Mouse (Mus musculus): ENCODE results near the gene Dpagt1.
A peak's percentile ranks its signal among the peaks of the same experiment; 100 is the strongest.
"Not testable (repeated sequence)": the region's sequence is repeated elsewhere in the genome, so short reads cannot be mapped to it uniquely, and the experiment has no call there.

Dpagt1 gene

GRCm38 (mm10) chr9:44337436-44338169 is 11.8 kb downstream of the Dpagt1 start:
- no peak for DNase-seq (ENCODE audit: low read depth, low spot score)

GRCm38 (mm10) chr9:44338574-44338973 is 12.8 kb downstream of the Dpagt1 start:
- DNase-seq (ENCODE audit: low read depth, low spot score): no peak

- DNase-seq (ENCODE audit: low read depth, low spot score): no peak
Observed at GRCm38 (mm10) chr9:44341487-44341886, 15.7 kb downstream of the Dpagt1 start.

- no peak for DNase-seq (ENCODE audit: low read depth, low spot score)
Observed at GRCm38 (mm10) chr9:44342173-44342572, 16.4 kb downstream of the Dpagt1 start.

- DNase-seq (ENCODE audit: low read depth, low spot score): no peak
Observed at GRCm38 (mm10) chr9:44342605-44343004, 16.8 kb downstream of the Dpagt1 start.

GRCm38 (mm10) chr9:44343290-44343689 is 17.5 kb downstream of the Dpagt1 start:
- DNase-seq (ENCODE audit: low read depth, low spot score): no peak

- DNase-seq (ENCODE audit: low read depth, low spot score): peak; percentile 93
Observed at GRCm38 (mm10) chr9:44343781-44344421, 18.1 kb downstream of the Dpagt1 start, which contains the start of gene Hmbs. Gene Hmbs, minus strand, starts transcription at chr9:44344228.

- no peak for DNase-seq (ENCODE audit: low read depth, low spot score)
Observed at GRCm38 (mm10) chr9:44345570-44346433, 20.0 kb downstream of the Dpagt1 start.

- DNase-seq (ENCODE audit: low read depth, low spot score): no peak
Observed at GRCm38 (mm10) chr9:44347166-44347565, 21.3 kb downstream of the Dpagt1 start.

- no peak for DNase-seq (ENCODE audit: low read depth, low spot score)
Observed at GRCm38 (mm10) chr9:44347621-44348020, 21.8 kb downstream of the Dpagt1 start.

GRCm38 (mm10) chr9:44348546-44348945 is 22.7 kb downstream of the Dpagt1 start:
- DNase-seq (ENCODE audit: low read depth, low spot score): no peak

GRCm38 (mm10) chr9:44351396-44351795 is 25.6 kb downstream of the Dpagt1 start:
- no peak for DNase-seq (ENCODE audit: low read depth, low spot score)

GRCm38 (mm10) chr9:44352337-44352736 is 26.5 kb downstream of the Dpagt1 start:
- no peak for DNase-seq (ENCODE audit: low read depth, low spot score)

GRCm38 (mm10) chr9:44353142-44353541 is 27.3 kb downstream of the Dpagt1 start:
- no peak for DNase-seq (ENCODE audit: low read depth, low spot score)

GRCm38 (mm10) chr9:44357207-44357606 is 31.4 kb downstream of the Dpagt1 start:
- no peak for DNase-seq (ENCODE audit: low read depth, low spot score)

- peak; percentile 91 for DNase-seq (ENCODE audit: low read depth, low spot score)
Observed at GRCm38 (mm10) chr9:44361190-44361917, 35.5 kb downstream of the Dpagt1 start, which contains the start of gene Vps11. Gene Vps11, minus strand, starts transcription at chr9:44361670.

- not testable (repeated sequence) for DNase-seq (ENCODE audit: low read depth, low spot score)
Observed at GRCm38 (mm10) chr9:44361931-44362330, 36.1 kb downstream of the Dpagt1 start.

GRCm38 (mm10) chr9:44364480-44364879 is 38.7 kb downstream of the Dpagt1 start:
- DNase-seq (ENCODE audit: low read depth, low spot score): no peak

GRCm38 (mm10) chr9:44373386-44373785 is 47.6 kb downstream of the Dpagt1 start:
- DNase-seq (ENCODE audit: low read depth, low spot score): no peak

- no peak for DNase-seq (ENCODE audit: low read depth, low spot score)
Observed at GRCm38 (mm10) chr9:44376141-44376540, 50.3 kb downstream of the Dpagt1 start.

GRCm38 (mm10) chr9:44377335-44377734 is 51.5 kb downstream of the Dpagt1 start:
- DNase-seq (ENCODE audit: low read depth, low spot score): not testable (repeated sequence)

Data from telencephalon, adult 2 months (tissue).